Mouse (Mus musculus) lung, adult 2 months (tissue): Measurements from ENCODE around the gene Hnrnpm.

ENCODE experiments used
- CTCF ChIP-seq: fragments of 200-500 bp; IDR thresholded peaks from 2 replicates; pipeline ENCODE4 v1.5.1; 2011; ENCODE audit warnings: mild to moderate bottlenecking, low read length, control low read depth; ENCODE audit not compliant: insufficient read depth
- POLR2A ChIP-seq: fragments of 200-500 bp; IDR thresholded peaks from 2 replicates; pipeline ENCODE4 v1.6.1; 2011; ENCODE audit warnings: low read depth, mild to moderate bottlenecking, control low read depth, low read length, borderline replicate concordance; ENCODE audit errors: extremely low read depth

DNA sequence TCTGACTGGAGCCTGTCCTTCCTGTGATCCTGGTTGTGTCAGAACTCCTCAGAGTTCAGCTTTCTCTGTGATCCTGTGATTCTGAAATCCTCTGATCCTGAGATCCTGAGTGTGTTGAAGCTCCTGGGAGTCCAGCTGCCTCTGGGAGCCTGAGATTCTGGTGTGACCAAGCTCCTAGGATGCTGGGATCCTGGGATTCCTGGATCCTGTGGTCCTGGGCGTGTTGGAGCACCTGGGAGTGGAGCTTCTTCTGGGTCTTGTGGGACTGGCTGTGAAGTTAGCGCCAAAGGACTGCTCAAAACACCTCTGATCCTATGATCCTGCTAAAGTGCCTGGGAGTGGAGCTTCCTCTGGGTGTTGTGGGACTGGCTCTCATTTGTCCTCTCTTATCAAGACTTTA, 41.7 kb upstream of the Hnrnpm start:
- TF ChIP-seq POLR2A (no peak), CTCF (no peak)
